ENCODE assay signal across 8 mouse cellular contexts in the genomic region with DNA sequence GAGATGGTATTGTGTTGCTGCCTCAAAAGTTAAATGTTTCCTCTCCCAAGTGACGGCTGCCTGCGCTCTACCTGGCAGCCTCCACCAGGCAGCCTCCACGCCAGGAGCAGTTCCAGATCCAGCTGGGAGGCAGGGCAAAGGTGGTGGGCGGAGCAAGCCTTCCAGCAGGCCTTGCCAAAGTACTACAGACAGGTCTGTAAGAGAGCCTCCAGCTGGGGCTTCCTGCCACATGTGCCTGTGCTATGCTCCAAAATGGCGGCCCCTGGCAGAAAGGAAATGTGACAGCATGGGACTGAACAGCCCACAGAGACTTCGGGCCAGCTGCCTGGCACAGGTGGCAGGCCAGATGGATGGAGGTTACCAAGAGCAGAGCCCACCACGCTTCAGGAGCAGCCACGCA. TPM values are rescaled to one million over a fixed set of nuclear protein-coding genes. Genes with fewer than 3 reads are reported as not detected.
DNase-seq lines count a peak whose midpoint lies in the region; ATAC-seq lines count a peak whose summit lies in the region.
"Had no signal": no experiment of that assay in that cellular context is flagged by ENCODE, and none has a peak within 500 bp of the region (broad histone marks: within the 10 kb centered on the region; RNA-seq: fewer than 3 reads in every experiment).

No protein-coding gene starts in this region.

- H3K4me3 ChIP-seq in brown adipose tissue, adult 24 weeks (ENCODE audit: insufficient read depth, low read depth, low read length) = peak overlapping the region; percentile 12; the same call in 1 of the 2 replicates
- H3K4me3 ChIP-seq: limb, embryonic 13.5 days had no signal

- H3K27ac ChIP-seq in brown adipose tissue, adult 24 weeks (replicated peaks; ENCODE audit: low read depth, low read length) = no peak overlapping the region
- H3K27ac ChIP-seq: limb, embryonic 13.5 days had no signal

- no peak for ATAC-seq in monocyte, adult 5-6 weeks (replicated peaks; ENCODE audit: insufficient number of reproducible peaks, low FRiP score, low TSS enrichment, poor library complexity, severe bottlenecking)

- DNase-seq in lung, adult 18-20 months = peak; percentile 47 to 48
- DNase-seq in lung, postnatal 14 days = no peak
- peak; percentile 65 for DNase-seq in gonadal fat pad, adult 2 months (ENCODE audit: low read depth)
- peak; percentile 53 for DNase-seq in ovary, postnatal 36 days (ENCODE audit: low spot score)
- DNase-seq in heart, adult 9 months (ENCODE audit: low spot score in 2 of 2) = no peak

- H3K4me1 ChIP-seq in brown adipose tissue, adult 24 weeks (ENCODE audit: control insufficient read depth, insufficient read depth, insufficient read length, low read length) = peaks cover 2% of the 10 kb centered on the region; the same call in 1 of the 2 replicates

RNA-seq across cellular contexts. Expression of gene Mad1l1, which starts 39.0 kb away (rescaled TPM):
- polyA plus RNA-seq in brown adipose tissue, adult 24 weeks (2012; ENCODE audit: insufficient read depth, insufficient read length, missing spikeins) = 2.7 and 4.9 TPM in 2 replicates
- polyA plus RNA-seq in gonadal fat pad, adult 2 months (2012; rRNA removed) = 20.2 and 21.6 TPM in 2 replicates
- 38.6 to 53.6 TPM (median 41.6 TPM) in 3 replicates for total RNA-seq in monocyte, adult 5-6 weeks (2017)

RNA-seq across cellular contexts. Expression of gene Nudt1, which starts 39.1 kb away (rescaled TPM):
- polyA plus RNA-seq in brown adipose tissue, adult 24 weeks (2012; ENCODE audit: insufficient read depth, insufficient read length, missing spikeins) = 14.9 and 18.6 TPM in 2 replicates
- polyA plus RNA-seq in gonadal fat pad, adult 2 months (2012; rRNA removed) = 11.3 and 14.8 TPM in 2 replicates
- 12.6 to 15.8 TPM (median 14.0 TPM) in 3 replicates for total RNA-seq in monocyte, adult 5-6 weeks (2017)

RNA-seq across cellular contexts. Expression of gene Mrm2, which starts 49.3 kb away (rescaled TPM):
- polyA plus RNA-seq in brown adipose tissue, adult 24 weeks (2012; ENCODE audit: insufficient read depth, insufficient read length, missing spikeins) = 12.9 and 15.8 TPM in 2 replicates
- 7.6 and 9.4 TPM in 2 replicates for polyA plus RNA-seq in gonadal fat pad, adult 2 months (2012; rRNA removed)
- 0.57 to 3.1 TPM (median 1.9 TPM) in 3 replicates for total RNA-seq in monocyte, adult 5-6 weeks (2017)

Comparison
In these comparisons a context has a peak if more than half of its experiments do, and no peak if none do; other contexts are left out.
1. DNase-seq: peak in lung, adult 18-20 months (2 of 2), gonadal fat pad, adult 2 months (single experiment) and ovary, postnatal 36 days (single experiment); none in lung, postnatal 14 days (single experiment) and heart, adult 9 months (0 of 2).